Mouse (Mus musculus) mesoderm, embryonic 11.5 days (tissue): ENCODE results near the gene Pcnx2.
A peak's percentile ranks its signal among the peaks of the same experiment; 100 is the strongest.

ENCODE experiments used
- DNase-seq: peaks from one replicate; pipeline ENCODE4 v3.0.0-alpha.2; 2012; ENCODE audit warnings: low read depth, low spot score

Pcnx2 gene

DNA sequence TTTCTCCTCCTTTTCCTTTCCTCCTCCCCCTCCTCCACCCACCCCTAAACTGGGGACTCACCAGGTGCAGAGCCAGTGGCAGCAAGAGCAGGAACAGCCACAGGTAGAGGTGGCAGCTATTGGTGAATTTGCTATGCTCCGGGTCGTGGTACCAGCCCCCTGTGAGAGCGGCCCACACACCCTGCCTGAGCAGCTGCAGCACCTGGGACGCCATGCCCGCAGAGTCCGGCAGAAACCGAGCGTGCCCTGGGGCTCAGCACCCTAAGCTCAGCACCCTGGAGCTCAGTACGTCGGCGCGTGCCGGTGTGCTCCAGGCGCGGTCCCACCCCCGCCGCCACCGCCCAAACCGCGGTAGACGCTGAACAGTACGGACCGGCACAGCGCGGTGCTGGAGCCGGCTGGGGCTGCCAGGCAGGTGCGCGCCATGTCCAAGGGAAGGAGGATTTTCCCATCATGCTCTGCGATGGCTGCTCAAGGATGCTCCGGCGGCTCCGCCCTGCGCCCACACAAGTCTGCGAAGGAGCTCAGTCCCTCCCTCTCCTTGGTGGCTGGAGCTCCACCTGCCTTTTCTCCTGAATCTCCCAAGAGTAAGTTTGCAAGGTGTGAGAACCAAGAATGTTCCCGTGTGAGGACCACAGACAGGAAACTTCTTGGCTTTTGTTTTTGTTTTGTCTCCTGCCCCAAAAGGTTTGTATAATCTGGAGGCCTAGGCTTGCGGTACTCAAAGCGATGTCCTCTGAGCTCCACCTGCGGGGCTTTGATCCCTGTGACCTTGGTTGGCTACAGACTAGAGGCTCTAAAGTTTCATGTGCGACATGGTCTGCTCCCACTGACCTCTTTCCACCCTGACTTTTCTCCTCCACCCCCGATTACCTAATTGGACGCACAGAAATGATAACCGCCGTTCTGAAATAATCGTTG, at the start of gene Pcnx2:
Gene Pcnx2 (minus strand): TSS at position 450 of the 921 bp plus-strand sequence.
- DNase-seq = no peak

DNA sequence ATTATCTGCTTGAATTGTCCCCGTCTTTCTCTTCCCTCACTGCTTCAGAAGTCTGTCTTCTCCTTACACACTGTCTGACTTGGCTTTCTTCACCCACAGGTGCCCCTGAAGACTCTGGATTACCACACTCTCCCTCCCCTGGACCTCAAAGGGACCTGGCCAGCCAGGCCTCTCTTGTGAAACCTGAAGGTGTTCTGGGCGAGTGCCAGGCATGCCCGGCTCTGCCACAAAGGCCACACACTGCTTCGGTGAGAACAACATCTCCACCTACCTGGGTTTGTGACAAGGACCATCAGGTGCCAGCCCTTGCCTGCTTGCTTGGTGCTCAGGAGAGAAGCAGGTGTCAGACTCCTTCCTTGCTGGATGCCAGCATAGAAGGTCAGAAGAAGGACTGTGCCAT, 46.4 kb upstream of the Pcnx2 start:
- no peak for DNase-seq

DNA sequence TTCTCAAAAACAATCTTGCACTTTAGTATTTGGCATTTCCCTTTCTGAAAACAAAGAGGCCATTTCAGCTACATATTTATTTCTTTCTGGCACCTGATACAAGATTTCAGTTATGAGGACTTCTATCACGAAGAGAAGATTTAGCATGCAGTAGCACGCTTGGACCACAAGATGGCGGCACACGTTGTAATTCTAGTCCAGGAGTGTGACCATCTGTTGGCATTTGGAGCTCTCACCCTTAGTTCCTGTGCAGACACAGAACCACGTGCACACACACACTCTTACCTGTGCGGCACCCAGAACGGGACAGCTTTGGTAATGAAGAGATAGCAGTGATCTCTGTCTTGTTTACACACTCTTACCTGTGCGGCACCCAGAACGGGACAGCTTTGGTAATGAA, 37.5 kb upstream of the Pcnx2 start:
- peak; percentile 69 for DNase-seq

DNA sequence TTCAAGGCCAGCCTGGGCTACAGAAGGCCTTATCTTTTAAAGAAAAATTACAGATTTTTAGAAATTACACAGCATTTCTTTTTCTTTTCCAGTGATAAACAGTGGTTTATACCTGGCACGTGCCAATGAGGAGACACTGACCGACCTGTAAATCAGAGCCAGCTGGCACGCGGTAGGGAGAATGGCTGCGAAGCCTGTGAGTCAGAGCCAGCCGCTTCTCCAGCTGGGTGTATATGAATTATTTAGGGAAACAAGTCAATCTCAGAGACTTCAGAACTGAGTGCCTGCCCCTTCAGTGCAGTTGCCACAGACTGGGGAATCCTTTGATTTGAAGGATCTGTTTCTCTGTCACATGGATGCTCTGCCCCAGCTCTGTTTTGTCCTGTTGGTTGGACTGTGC, 33.7 kb upstream of the Pcnx2 start:
- DNase-seq = no peak

DNA sequence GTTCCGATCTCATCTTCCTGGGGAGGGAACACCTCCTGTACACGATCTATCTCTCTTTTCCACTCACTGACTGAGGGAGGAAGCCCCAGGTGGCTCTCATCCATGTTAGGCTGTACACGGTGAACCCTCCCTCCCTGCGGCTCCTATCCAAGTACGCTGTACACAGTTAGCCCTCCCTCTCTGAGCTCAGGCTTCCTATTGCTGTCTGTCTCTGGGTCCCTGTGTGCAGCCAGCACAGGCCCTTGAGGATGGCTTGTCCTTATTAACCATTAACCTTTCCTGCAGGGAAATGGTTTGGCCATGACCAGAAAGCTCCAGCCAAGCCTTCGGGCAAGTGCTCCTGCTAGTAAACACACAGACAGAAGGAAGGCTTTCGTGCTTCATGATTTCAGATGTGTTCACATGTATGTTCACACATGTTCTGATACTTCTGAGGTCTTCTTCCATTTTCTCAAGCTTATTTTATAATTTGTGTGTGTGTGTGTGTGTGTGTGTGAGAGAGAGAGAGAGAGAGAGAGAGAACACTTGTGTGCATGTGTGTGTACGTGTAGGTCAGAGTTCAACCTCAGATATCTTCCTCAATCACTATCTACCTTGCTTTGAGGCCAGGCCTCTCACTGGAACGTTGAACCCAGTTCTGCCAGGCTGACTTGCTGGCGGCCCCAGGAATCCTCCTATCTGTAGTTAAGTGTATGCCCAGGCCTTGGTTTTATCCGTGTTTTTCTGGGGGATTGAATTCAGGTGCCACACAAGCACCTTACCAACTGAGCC, 32.3 kb upstream of the Pcnx2 start:
- DNase-seq = no peak

DNA sequence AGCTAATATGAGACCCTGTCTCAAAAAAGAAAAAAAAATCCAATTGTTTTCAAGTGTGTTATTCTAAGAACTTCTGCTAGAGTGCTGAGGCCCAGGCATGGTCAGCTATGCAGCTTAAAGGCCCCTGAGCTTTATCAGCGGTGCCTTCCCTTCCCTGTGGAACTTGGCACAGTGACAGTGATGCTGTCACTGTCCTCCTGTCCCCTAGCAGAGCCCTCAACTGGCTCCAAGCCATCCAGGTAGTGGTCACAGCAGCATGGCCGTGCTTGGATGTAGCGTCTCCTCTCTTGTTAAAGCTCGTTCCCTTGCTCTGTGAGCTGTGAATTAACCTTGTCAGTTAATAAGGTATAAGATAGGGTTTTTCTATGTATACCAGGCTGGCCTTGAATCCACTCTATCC, 28.5 kb upstream of the Pcnx2 start:
- DNase-seq = no peak

DNA sequence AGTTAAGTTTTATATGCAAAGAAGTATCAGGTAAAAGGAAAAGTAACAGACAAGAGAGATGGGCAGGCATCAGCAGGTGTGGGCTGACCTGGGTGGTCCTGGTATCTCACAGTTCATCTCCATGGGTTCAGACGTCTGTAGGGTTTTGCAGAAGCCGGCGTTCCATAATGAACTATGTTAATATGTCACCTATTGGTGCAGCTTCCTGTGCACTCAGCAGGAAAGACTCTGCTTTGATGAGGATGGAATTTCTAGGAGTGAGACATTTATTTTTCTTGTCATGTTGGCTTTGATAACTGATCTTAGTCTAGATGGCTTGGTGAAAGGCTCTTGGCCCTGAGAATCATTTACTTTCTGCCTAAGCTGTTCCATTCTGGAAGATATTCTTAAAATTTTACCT, 24.2 kb upstream of the Pcnx2 start:
- no peak for DNase-seq

DNA sequence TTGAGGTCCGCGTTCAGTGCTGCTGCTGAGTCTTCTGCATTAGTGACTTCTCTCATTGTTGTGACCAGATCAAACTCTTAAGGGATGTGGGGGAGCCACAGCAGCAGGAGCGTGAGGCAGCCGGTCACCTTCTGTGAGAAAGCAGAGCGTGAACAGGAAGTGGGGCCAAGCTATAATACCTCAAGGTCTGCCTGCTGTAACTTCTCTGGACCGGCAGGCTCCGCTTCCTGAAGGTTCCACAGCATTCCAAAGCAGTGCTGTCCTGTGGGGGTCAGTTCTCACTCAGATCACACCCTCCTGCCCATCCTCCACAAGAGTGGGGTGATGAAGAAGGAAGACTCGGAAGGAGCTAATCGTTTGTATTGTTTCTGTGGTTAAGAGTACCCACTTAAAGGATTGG, 22.6 kb upstream of the Pcnx2 start:
- DNase-seq = no peak

DNA sequence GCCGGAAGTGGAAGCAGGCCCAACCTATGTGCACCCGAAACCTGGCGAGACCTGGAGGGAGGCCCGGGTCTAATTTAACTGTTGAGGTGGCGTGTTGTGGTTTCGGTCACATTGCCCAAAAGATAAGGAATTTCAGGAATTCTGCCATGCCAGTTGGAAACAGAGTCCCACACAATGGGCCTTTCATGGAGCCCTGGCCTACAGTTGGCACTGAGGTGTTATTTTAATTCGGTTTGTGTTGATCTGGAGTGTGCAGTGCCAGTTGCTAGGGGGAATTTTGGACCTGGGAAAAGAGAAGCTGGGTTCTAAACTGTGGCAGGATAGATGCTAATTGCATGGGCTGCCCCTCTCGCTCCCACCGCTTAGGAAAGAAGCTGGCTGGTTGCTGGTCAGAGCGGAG, 22.2 kb upstream of the Pcnx2 start:
- DNase-seq = peak; percentile 28

DNA sequence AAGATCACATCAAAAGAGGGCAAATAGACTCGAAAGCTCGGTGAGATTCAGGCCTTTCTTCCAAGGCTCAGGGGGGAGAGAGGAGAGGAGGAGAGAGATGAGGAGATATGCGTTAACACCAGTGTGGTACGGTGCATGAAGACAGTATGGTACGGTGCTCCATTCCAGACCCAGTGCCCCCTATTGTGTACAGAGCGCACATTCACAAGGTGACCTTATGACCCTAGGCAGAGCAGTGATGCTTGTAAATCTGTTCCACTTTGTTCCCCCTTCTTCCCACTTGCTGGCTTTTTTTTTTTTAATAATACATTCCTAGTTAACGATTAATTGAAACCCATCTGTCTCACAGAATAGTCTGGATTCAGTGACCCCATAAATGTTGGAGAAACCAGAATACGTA, 21.4 kb upstream of the Pcnx2 start:
- peak; percentile 37 for DNase-seq

DNA sequence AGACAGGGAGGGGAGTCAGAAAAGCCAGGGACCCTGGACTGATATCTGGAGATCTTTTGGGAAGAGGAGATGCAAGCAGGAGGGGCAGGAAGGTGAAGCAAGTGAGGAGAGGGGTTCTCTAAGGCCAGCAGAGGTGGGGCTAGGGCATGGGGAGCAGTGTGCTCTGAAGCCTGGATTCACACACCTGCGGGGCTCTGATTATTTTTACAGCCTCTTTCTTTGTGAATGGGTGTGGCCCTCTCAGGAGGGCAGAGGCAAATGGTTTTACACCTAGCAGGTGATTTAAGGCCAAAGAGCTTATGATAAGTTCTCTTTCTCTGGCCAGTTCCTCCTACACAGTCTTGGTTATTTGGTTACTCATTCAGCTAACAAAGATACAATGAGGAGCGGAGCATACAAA, 20.6 kb upstream of the Pcnx2 start:
- DNase-seq = no peak

DNA sequence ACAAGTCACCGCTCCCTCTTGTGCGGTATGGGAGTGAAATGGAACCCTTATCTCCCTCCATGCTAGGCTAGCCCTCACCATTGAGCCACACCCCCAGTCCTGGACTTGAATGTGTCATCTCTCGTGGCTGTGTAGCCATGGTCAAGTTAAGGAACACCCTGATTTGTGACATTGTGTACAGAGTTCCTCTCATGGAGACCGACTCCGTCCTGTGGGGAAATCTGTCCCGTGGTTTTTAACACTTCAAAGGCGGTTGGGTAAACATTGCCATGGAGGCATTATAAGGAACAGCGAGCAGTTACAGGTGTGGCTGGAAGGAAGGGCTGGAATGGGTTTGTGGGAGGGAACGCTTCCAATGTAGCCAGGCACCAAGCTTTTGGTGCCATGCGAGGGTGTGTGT, 18.9 kb upstream of the Pcnx2 start:
- no peak for DNase-seq

DNA sequence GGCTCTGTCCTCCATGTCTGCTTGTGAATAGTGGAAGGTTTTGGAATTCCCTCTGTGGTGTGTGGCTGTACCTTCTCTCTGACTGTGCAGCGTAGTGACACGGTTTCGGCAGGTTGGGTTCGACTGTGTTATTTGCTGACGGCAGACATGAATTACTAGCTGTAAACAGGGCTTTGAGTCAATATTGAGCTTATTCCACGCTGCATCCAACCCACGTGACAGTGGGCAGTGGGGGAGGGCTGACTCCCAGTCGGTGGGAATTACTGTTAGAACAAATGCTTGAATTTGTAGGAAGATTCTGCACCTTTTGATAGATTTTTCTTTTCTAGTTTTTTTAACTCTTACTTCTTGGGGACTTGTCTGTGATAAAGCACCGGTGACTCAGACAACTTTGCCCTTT, 16.3 kb upstream of the Pcnx2 start:
- DNase-seq = no peak

DNA sequence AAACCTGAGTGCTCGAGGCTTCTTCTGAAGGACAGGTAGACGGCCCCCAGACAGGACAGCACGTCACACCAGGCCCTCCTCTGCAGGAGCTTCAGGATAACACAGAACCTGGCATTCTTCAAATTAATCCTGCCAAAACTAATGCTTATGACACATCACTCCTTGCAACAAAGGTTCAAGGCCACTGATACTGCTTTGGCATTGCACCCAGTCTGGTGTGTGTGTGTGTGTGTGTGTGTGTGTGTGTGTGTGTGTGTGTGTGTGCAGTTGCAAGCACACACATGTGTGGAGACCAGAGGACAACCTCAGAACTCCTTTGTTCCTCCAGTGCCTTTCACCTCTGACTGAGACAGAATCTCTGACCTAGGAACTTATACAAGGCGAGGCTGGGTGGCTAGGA, 15.1 kb upstream of the Pcnx2 start:
- DNase-seq = no peak

DNA sequence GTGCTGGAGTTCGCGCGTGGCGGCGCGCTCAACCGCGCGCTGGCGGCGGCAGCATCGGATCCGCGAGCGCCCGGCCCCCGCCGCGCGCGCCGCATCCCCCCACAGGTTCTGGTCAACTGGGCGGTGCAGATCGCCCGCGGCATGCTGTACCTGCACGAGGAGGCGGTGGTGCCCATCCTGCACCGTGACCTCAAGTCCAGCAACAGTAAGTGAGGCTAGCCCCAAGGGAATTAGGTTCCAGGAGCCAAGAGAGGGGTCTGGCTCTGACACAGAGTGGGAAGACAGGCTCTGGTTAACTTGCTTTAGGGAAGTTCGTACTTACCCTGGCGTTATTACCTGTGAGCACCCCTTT, 13.1 kb upstream of the Pcnx2 start:
- no peak for DNase-seq

DNA sequence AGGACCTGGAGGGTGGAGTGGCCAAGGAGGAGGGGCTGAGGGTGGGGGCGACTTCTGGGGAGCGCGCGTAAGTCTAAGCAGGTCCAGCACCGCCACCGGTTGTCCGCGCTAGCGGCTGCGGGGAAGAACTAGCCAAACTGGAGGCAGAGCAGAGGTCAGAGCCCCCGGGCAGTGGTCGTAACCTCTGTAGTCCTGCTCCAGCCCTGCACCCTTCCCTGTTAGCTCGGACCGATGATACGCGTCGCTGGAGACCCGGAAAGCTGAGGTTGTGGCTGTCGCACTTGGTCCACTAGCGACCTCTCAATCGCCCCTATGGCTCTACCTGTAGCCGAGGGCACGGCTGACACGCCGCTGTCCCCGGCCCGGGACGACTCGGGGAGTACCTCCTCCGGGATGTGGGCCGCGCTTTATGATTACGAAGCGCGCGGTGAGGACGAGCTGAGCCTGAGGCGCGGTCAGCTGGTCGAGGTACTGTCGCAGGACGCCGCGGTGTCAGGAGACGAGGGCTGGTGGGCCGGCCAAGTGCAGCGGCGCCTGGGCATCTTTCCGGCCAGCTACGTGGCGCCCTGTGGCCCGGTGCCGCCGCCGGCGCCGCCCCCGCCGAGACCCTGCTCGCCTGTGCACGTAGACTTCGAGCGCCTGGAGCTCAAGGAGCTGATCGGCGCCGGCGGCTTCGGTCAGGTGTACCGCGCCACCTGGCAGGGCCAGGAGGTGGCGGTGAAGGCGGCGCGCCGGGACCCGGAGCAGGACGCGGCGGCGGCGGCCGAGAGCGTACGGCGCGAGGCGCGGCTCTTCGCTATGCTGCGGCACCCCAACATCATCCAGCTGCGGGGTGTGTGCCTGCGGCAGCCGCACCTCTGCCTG, 12.5 kb upstream of the Pcnx2 start, which contains the start of gene Map3k21:
Gene Map3k21 (plus strand): TSS at position 86 of the 864 bp plus-strand sequence.
- peak; percentile 35 for DNase-seq

DNA sequence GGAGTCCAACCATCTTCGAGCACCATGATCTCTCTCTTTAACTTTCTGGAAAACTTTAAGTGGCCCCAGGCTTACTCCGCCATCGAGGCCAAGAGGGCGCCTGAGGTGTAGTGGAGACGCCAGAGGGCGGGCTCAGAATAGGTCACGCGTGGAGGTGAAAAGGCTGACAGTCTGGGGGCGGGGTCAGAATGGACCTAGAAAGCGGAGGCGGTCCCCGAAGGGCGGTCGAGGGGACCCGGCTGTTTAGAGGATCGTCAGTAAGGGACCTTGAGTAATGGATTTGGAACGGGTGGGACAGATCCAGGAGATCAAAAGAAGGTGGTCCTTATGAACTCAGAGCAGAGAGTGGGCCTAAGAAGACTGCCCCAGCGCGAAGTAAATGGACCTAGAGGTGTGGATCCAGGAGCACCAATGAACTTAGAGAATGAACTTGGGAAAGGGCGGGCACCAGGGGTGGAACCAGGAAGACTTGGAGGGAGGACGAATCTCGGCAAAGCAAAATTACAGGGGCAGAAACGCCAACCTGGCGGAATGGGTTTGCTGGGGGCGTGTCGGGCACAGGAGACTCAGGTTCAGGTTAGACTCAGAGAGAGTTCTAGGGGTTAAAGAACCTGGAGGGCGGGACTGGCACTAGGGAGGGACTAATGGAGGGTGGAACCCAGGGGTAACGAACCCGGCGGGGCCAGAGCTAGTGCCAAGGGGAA, 11.7 kb upstream of the Pcnx2 start:
- DNase-seq = no peak

DNA sequence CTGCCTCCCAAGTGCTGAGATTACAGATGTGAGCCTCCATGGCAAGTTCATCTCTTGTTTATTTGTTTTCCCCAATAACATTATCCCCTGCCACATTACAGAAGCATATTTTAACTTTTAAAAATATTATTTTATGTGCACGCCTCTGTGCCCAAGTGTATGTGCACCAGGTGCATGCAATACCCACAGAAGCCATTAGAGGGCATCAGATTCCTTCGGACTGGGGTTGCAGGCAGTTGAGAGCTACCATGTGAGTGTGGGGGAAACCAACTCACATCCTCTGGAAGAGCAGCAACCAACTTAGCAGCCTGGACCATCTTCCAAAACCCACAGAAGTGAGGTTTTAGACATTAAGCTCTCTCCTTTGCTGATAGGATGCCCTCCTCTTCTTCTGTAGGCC, 9.2 kb upstream of the Pcnx2 start:
- no peak for DNase-seq

DNA sequence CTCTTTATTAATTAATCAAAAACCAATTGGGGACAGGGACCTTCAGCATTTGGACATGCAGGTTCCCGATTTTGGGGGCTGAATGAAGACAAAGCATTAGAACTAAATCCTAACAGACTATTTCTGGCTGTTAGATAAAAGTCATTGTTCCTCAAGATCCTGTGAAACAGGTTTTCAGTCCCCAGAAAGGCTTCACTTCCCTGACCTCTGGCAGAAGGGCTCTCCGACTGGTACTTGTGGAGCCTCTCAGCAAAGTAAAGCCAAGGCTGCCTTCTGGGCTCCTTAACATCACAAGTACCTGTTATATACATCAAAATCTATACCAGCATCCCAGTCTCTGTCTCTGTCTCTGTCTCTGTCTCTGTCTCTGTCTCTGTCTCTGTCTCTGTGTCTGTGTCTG, 7.2 kb upstream of the Pcnx2 start:
- DNase-seq = no peak

DNA sequence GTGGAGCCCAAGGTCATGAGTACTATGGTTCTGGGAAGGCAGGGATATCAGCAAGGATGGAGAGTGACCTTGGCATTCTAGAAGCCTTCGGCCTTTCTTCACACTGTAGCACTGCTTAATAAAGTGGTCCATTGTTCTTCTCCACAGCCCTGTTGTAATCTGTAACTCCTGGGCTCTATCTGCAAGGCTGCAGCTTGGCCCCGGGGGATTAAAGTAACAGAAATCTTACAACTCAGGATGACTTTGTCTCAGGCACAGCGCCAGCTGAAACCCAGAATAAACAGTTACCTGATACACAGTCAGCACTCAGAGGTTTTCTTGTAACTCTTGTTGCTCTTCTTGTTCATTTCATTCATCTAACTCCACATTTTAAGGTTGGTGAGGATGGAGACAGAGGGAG, 4.4 kb upstream of the Pcnx2 start:
- no peak for DNase-seq

DNA sequence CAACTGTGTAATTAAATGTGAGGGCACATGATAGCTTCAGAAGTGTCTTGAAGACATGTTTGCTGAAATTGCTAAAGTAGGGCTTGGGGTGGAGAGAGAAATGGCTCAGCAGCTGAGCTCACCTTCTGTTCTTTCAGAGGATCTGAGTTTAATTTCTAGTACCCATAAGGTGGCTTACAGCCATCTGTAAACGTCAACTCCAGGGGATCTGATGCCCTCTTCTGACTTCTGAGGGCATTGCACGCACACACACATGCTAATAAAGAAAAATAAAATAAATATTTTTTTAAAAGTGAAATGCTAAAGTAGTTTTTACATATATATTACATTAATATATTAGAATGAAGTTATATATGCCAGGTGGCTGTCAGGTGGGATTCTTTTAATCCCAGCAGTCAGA, 3.0 kb upstream of the Pcnx2 start:
- no peak for DNase-seq
